Mouse (Mus musculus) liver, embryonic 11.5 days (tissue): ENCODE data around the gene Wasf1. TPM values are rescaled to one million over a fixed set of nuclear protein-coding genes. Genes with fewer than 3 reads are reported as not detected.

Source experiments
- ATAC-seq: fragments of 200-750 bp; cut with Nextera tagmentation; replicated peaks from 2 replicates; pipeline ENCODE4 v1.8.0; 2017; ENCODE audit warnings: moderate number of reproducible peaks, mild to moderate bottlenecking, moderate TSS enrichment, moderate library complexity; ENCODE audit not compliant: low FRiP score
- DNase-seq: peaks from one replicate; pipeline ENCODE4 v3.0.0-alpha.2; 2017; ENCODE audit warnings: low spot score
- H3K27ac ChIP-seq: fragments of 300-500 bp; sonication (generic); 2 replicates; pipeline ENCODE4 v1.5.1; 2014; ENCODE audit warnings: mild to moderate bottlenecking, low read depth, low read length, control low read depth
- H3K27me3 ChIP-seq: fragments of 300-500 bp; sonication (generic); replicated peaks from 2 replicates; pipeline ENCODE4 v1.6.1; 2014; ENCODE audit warnings: low read length, mixed read lengths; ENCODE audit not compliant: control insufficient read depth, insufficient read depth
- H3K36me3 ChIP-seq: fragments of 300-500 bp; sonication (generic); 2 replicates; pipeline ENCODE4 v1.6.1; 2014; ENCODE audit warnings: mild to moderate bottlenecking, low read length, moderate library complexity, mixed read lengths; ENCODE audit not compliant: control insufficient read depth, insufficient read depth
- H3K4me1 ChIP-seq: fragments of 300-500 bp; sonication (generic); replicated peaks from 2 replicates; pipeline ENCODE4 v1.6.1; 2014; ENCODE audit warnings: low read length, mixed read lengths; ENCODE audit not compliant: control insufficient read depth, insufficient read depth
- H3K4me2 ChIP-seq: fragments of 300-500 bp; sonication (generic); 2 replicates; pipeline ENCODE4 v1.6.1; 2014; ENCODE audit warnings: mild to moderate bottlenecking, control low read depth, moderate library complexity
- H3K4me3 ChIP-seq: fragments of 300-500 bp; sonication (generic); 2 replicates; pipeline ENCODE4 v1.5.1; 2014; ENCODE audit warnings: low read depth, low read length, control low read depth
- H3K9ac ChIP-seq: fragments of 300-500 bp; sonication (generic); 2 replicates; pipeline ENCODE4 v1.6.1; 2014; ENCODE audit warnings: low read depth, low read length, control low read depth
- H3K9me3 ChIP-seq: fragments of 300-500 bp; sonication (generic); 2 replicates; pipeline ENCODE4 v1.6.1; 2016; ENCODE audit warnings: low read length, inconsistent platforms, mixed read lengths; ENCODE audit not compliant: control insufficient read depth
- WGBS: fragments of 180-500 bp; shearing (Covaris S2); extraction: QIAGEN DNeasy Blood & Tissue Kit; methylation state at CpG from one replicate; pipeline ENCODE4 v1.1.7; 2014; 5-methylcytosine and 5-hydroxymethylcytosine counted together
- polyA plus RNA-seq: library from polyadenylated mRNA; unstranded; fragments of >200 nt; fragmentation: Nextera tagmentation; extraction: Ambion mirVana; gene quantifications from 2 replicates; pipeline ENCODE4 v1.2.1, GENCODE M21; 2014

The Wasf1 gene
- polyA plus RNA-seq, 1 experiment from 2014 or later, result 11.3 TPM

- peak overlapping the region; percentile 71 for H3K27ac ChIP-seq
- peaks cover 2% of the 10 kb centered on the region; the same call in 1 of the 2 replicates for H3K4me1 ChIP-seq
- no peaks in the 10 kb centered on the region for H3K36me3 ChIP-seq
- H3K27me3 ChIP-seq, result no peaks in the 10 kb centered on the region
- no peak for ATAC-seq
- WGBS, result 14% methylated on average over 9 of the region's 9 CpGs
- H3K4me2 ChIP-seq, result peak overlapping the region; percentile 99
- peak overlapping the region; percentile 92 for H3K9ac ChIP-seq
- peak overlapping the region; percentile 95 for H3K4me3 ChIP-seq
- no peaks in the 10 kb centered on the region for H3K9me3 ChIP-seq
- no peak for DNase-seq
These were observed 942 bp upstream of the Wasf1 start for GRCm38 (mm10) chr10:40882333-40882732.

DNA sequence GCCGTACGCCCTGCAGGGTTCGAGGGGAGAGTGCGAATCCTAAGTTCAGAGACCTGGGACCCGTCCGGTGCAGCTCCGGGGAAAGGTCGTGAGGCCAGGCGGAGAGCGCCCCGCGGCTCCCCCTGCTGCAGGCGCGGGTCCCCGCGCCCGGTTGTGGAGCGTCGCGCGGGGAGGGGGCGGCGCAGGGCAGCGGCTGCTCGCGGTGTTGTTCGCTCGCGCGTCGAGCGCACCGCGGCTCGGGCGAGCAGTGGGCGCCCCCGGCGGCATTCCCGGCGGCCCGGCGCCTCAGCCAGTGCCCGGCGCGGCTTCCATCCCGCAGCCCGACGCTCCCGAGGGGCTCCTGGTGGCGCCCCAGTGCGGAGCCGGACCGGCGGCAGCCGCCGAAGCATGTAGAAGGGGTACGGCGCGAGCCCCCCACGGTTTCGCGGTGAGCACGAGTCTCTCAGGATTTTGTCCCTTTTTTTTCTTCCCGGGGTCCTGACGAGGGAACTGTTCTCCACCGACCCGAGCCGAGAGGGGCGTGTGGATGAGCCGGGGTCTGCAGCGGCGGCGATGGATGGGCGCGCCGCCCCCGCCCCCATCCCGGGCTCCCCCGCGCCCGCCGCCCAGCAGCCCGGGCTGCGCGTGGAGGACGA is 486 bp downstream of the Wasf1 start:
- DNase-seq (no peak), ATAC-seq (peak; percentile 73)
- Histone ChIP-seq H3K27ac (peak overlapping the region; percentile 80), H3K27me3 (no peaks in the 10 kb centered on the region), H3K9ac (peak overlapping the region; percentile 77), H3K4me1 (peaks cover 2% of the 10 kb centered on the region; the same call in 1 of the 2 replicates), H3K4me2 (peak overlapping the region; percentile 99), H3K4me3 (peak overlapping the region; percentile 95), H3K36me3 (no peaks in the 10 kb centered on the region), H3K9me3 (no peaks in the 10 kb centered on the region)
- under 1% methylated on average over 72 of the region's 87 CpGs for WGBS

- DNase-seq (peak; percentile 59), ATAC-seq (0 out of 2 replicates have a peak, but pooled peaks have one; percentile 8)
- peaks cover 2% of the 10 kb centered on the region; the same call in 1 of the 2 replicates for H3K4me1 ChIP-seq
- no peaks in the 10 kb centered on the region for H3K27me3 ChIP-seq
- peak overlapping the region; percentile 80 for H3K27ac ChIP-seq
- peak overlapping the region; percentile 77 for H3K9ac ChIP-seq
- under 1% methylated on average over 33 of the region's 40 CpGs for WGBS
- no peaks in the 10 kb centered on the region for H3K9me3 ChIP-seq
- H3K36me3 ChIP-seq, result no peaks in the 10 kb centered on the region
- peak overlapping the region; percentile 95 for H3K4me3 ChIP-seq
- H3K4me2 ChIP-seq, result peak overlapping the region; percentile 99
These were observed 1.1 kb downstream of the Wasf1 start for GRCm38 (mm10) chr10:40884279-40884806.

- no peak overlapping the region for H3K9ac ChIP-seq
- no peak overlapping the region for H3K4me3 ChIP-seq
- H3K27me3 ChIP-seq, result no peaks in the 10 kb centered on the region
- H3K9me3 ChIP-seq, result no peaks in the 10 kb centered on the region
- H3K36me3 ChIP-seq, result no peaks in the 10 kb centered on the region
- H3K27ac ChIP-seq, result no peak overlapping the region
- peaks cover 2% of the 10 kb centered on the region; the same call in 1 of the 2 replicates for H3K4me1 ChIP-seq
- DNase-seq, result no peak
- H3K4me2 ChIP-seq, result no peak overlapping the region
- 84% methylated on average over 7 of the region's 7 CpGs for WGBS
- no peak for ATAC-seq
These were observed 2.2 kb downstream of the Wasf1 start for GRCm38 (mm10) chr10:40885432-40885831.

DNA sequence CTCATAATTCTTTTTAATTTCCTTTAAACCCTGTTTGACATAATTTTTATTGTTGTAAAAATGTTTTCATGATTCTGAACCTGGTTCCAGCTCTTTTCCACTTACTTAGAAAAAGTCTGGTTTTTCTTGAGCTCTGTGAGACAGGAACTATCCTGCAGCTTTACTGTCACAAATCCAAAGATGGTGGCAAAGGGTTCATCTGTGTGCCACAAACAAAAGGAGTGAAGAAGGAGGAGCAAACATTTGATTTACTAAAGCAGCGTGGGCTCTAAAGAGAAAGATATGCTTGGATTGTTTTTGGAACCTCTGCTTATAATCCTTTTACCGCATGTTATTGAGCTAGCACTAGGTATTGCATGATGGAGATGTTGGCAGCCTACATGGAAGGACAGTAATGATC is 4.0 kb downstream of the Wasf1 start:
- H3K4me3 ChIP-seq, result no peak overlapping the region
- H3K4me1 ChIP-seq, result no peaks in the 10 kb centered on the region; the same call in 1 of the 2 replicates
- H3K9ac ChIP-seq, result no peak overlapping the region
- H3K9me3 ChIP-seq, result no peaks in the 10 kb centered on the region
- WGBS, result 83% methylated on average over 2 of the region's 2 CpGs
- no peak overlapping the region for H3K4me2 ChIP-seq
- DNase-seq, result no peak
- H3K27me3 ChIP-seq, result no peaks in the 10 kb centered on the region
- H3K27ac ChIP-seq, result no peak overlapping the region
- no peaks in the 10 kb centered on the region for H3K36me3 ChIP-seq
- no peak for ATAC-seq

DNA sequence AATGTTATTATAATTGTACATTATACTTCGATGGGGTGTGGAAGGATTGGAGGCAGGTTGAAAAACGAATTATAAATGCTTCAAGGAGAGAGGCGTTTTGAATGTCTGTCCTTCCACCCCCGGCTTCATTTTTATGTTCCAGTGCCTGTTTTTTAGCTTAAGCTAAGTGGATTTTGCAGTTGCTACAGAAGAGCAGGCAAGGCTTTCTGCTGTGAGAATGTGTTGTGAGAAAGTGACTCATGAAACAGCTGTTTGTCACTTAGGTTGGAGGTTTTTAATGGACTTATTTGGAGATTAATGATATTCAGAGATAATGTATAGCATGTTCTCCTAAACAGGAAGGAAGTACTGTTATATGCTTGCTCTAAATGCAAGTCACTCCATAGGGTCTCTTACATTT is 5.9 kb downstream of the Wasf1 start:
- WGBS, result 76% methylated on average over 4 of the region's 4 CpGs
- Histone ChIP-seq H3K36me3 (no peaks in the 10 kb centered on the region), H3K4me2 (no peak overlapping the region), H3K4me3 (no peak overlapping the region), H3K4me1 (no peaks in the 10 kb centered on the region; the same call in 1 of the 2 replicates), H3K9me3 (no peaks in the 10 kb centered on the region), H3K27me3 (no peaks in the 10 kb centered on the region), H3K27ac (no peak overlapping the region), H3K9ac (no peak overlapping the region)
- ATAC-seq (no peak), DNase-seq (no peak)

DNA sequence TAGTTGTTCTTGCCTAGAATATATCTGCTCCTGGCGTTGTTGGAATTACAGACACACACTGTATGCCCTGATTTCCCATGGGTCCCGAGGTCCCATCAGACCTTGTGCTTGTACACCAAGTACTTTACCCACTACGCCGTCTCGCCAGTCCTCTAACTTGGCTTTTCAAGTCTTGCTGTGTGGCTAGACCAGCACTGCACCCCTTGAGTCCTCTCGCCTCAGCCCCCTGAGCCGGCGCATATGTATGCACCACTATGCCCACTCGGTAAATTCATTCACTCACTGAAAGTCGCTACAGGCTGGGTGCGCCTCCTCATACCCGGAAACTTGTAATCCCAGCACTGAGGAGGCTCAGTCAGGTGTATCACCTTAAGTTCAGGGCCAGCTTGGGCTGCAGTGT is 12.5 kb downstream of the Wasf1 start:
- no peak for DNase-seq
- no peaks in the 10 kb centered on the region for H3K4me1 ChIP-seq
- WGBS, result 91% methylated on average over 12 of the region's 12 CpGs

GRCm38 (mm10) chr10:40896656-40897055 is 13.4 kb downstream of the Wasf1 start:
- Histone ChIP-seq H3K4me3 (no peak overlapping the region), H3K27ac (no peak overlapping the region), H3K9ac (no peak overlapping the region), H3K9me3 (no peaks in the 10 kb centered on the region), H3K27me3 (no peaks in the 10 kb centered on the region), H3K36me3 (no peaks in the 10 kb centered on the region), H3K4me2 (no peak overlapping the region), H3K4me1 (no peaks in the 10 kb centered on the region)
- WGBS, result 73% methylated on average over 5 of the region's 5 CpGs
- no peak for DNase-seq
- no peak for ATAC-seq

More for the DNA sequence above, 12.5 kb downstream of the Wasf1 start:
- ATAC-seq, result no peak
- Histone ChIP-seq H3K9ac (no peak overlapping the region), H3K4me3 (no peak overlapping the region), H3K27ac (no peak overlapping the region), H3K36me3 (no peaks in the 10 kb centered on the region), H3K27me3 (no peaks in the 10 kb centered on the region), H3K4me2 (no peak overlapping the region), H3K9me3 (no peaks in the 10 kb centered on the region)

DNA sequence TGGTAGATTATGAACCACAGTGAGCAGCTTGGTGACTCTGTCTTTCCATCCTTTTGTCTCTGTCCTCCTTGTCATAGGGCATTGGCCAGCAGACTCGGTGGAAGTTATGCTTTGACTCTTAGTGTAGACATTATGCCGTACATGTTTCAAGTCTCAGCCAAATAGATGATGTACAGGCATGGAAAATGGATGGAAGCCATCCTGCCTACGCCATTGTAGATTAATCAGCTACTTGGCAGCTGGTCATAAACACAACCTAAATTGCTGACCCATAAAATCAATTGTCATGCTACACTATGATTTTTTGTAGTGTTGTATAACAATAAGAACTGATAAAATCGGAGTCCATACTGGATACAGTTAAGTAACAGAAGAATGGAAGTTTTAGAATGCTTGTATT is 18.5 kb downstream of the Wasf1 start:
- no peaks in the 10 kb centered on the region for H3K27me3 ChIP-seq
- H3K9me3 ChIP-seq, result no peaks in the 10 kb centered on the region
- no peaks in the 10 kb centered on the region for H3K4me1 ChIP-seq
- no peak overlapping the region for H3K4me3 ChIP-seq
- DNase-seq, result no peak
- no peak overlapping the region for H3K9ac ChIP-seq
- H3K4me2 ChIP-seq, result no peak overlapping the region
- H3K27ac ChIP-seq, result no peak overlapping the region
- H3K36me3 ChIP-seq, result no peaks in the 10 kb centered on the region
- WGBS, result 81% methylated on average over 4 of the region's 4 CpGs
- ATAC-seq, result no peak
